Mouse (Mus musculus): ENCODE measurements around the gene Chn2. TPM values are rescaled to one million over a fixed set of nuclear protein-coding genes. Genes with fewer than 3 reads are reported as not detected.

Gene Chn2
- polyA plus RNA-seq, 1 experiment from 2014 or later: 15.3 TPM

GRCm38 (mm10) chr6:54057661-54058060 lies 18.3 kb downstream of the Chn2 start:
- Histone ChIP-seq H3K4me2 (ENCODE audit: low read depth, low read length) (no peak overlapping the region), H3K27me3 (replicated peaks; ENCODE audit: control insufficient read depth, insufficient read depth, low read length) (no peaks in the 10 kb centered on the region), H3K4me1 (ENCODE audit: control insufficient read depth, insufficient read depth, low read length) (no peaks in the 10 kb centered on the region), H3K9me3 (ENCODE audit: control insufficient read depth, low read length) (no peaks in the 10 kb centered on the region), H3K4me3 (ENCODE audit: low read depth, low read length) (no peak overlapping the region), H3K27ac (replicated peaks; ENCODE audit: low read depth, low read length) (no peak overlapping the region), H3K36me3 (ENCODE audit: control insufficient read depth, insufficient read depth, low read length) (no peaks in the 10 kb centered on the region), H3K9ac (ENCODE audit: low read depth, low read length) (no peak overlapping the region)
- ATAC-seq (ENCODE audit: low read depth): no peak
- WGBS: 77% methylated on average over 10 of the region's 10 CpGs
- DNase-seq (ENCODE audit: low spot score): no peak

- DNase-seq (ENCODE audit: low spot score): no peak
- H3K9ac ChIP-seq (ENCODE audit: low read depth, low read length): no peak overlapping the region
- H3K4me1 ChIP-seq (ENCODE audit: control insufficient read depth, insufficient read depth, low read length): no peaks in the 10 kb centered on the region
- ATAC-seq (ENCODE audit: low read depth): no peak
- no peak overlapping the region for H3K27ac ChIP-seq (replicated peaks; ENCODE audit: low read depth, low read length)
- no peak overlapping the region for H3K4me2 ChIP-seq (ENCODE audit: low read depth, low read length)
- no peaks in the 10 kb centered on the region for H3K36me3 ChIP-seq (ENCODE audit: control insufficient read depth, insufficient read depth, low read length)
- 63% methylated on average over 8 of the region's 8 CpGs for WGBS
- H3K9me3 ChIP-seq (ENCODE audit: control insufficient read depth, low read length): no peaks in the 10 kb centered on the region
- no peaks in the 10 kb centered on the region for H3K27me3 ChIP-seq (replicated peaks; ENCODE audit: control insufficient read depth, insufficient read depth, low read length)
- H3K4me3 ChIP-seq (ENCODE audit: low read depth, low read length): no peak overlapping the region
Measured at GRCm38 (mm10) chr6:54058837-54059236, 19.5 kb downstream of the Chn2 start.

GRCm38 (mm10) chr6:54060258-54060657 lies 20.9 kb downstream of the Chn2 start:
- Histone ChIP-seq H3K27ac (replicated peaks; ENCODE audit: low read depth, low read length) (no peak overlapping the region), H3K4me1 (ENCODE audit: control insufficient read depth, insufficient read depth, low read length) (no peaks in the 10 kb centered on the region), H3K27me3 (replicated peaks; ENCODE audit: control insufficient read depth, insufficient read depth, low read length) (no peaks in the 10 kb centered on the region), H3K36me3 (ENCODE audit: control insufficient read depth, insufficient read depth, low read length) (no peaks in the 10 kb centered on the region), H3K4me2 (ENCODE audit: low read depth, low read length) (no peak overlapping the region), H3K9me3 (ENCODE audit: control insufficient read depth, low read length) (no peaks in the 10 kb centered on the region), H3K9ac (ENCODE audit: low read depth, low read length) (no peak overlapping the region), H3K4me3 (ENCODE audit: low read depth, low read length) (no peak overlapping the region)
- DNase-seq (ENCODE audit: low spot score) (peak; percentile 65), ATAC-seq (ENCODE audit: low read depth) (no peak)
- WGBS: 78% methylated on average over 3 of the region's 3 CpGs

GRCm38 (mm10) chr6:54061375-54061774 lies 22.0 kb downstream of the Chn2 start:
- Histone ChIP-seq H3K4me1 (ENCODE audit: control insufficient read depth, insufficient read depth, low read length) (no peaks in the 10 kb centered on the region), H3K4me2 (ENCODE audit: low read depth, low read length) (no peak overlapping the region), H3K9ac (ENCODE audit: low read depth, low read length) (no peak overlapping the region), H3K27ac (replicated peaks; ENCODE audit: low read depth, low read length) (no peak overlapping the region), H3K9me3 (ENCODE audit: control insufficient read depth, low read length) (no peaks in the 10 kb centered on the region), H3K27me3 (replicated peaks; ENCODE audit: control insufficient read depth, insufficient read depth, low read length) (no peaks in the 10 kb centered on the region), H3K36me3 (ENCODE audit: control insufficient read depth, insufficient read depth, low read length) (no peaks in the 10 kb centered on the region), H3K4me3 (ENCODE audit: low read depth, low read length) (no peak overlapping the region)
- DNase-seq (ENCODE audit: low spot score) (no peak), ATAC-seq (ENCODE audit: low read depth) (no peak)
- WGBS: 48% methylated on average over 9 of the region's 9 CpGs

GRCm38 (mm10) chr6:54063878-54064277 lies 24.5 kb downstream of the Chn2 start:
- H3K4me2 ChIP-seq (ENCODE audit: low read depth, low read length): no peak overlapping the region
- DNase-seq (ENCODE audit: low spot score): no peak
- ATAC-seq (ENCODE audit: low read depth): no peak
- H3K4me3 ChIP-seq (ENCODE audit: low read depth, low read length): no peak overlapping the region
- H3K27ac ChIP-seq (replicated peaks; ENCODE audit: low read depth, low read length): no peak overlapping the region
- H3K27me3 ChIP-seq (replicated peaks; ENCODE audit: control insufficient read depth, insufficient read depth, low read length): no peaks in the 10 kb centered on the region
- H3K4me1 ChIP-seq (ENCODE audit: control insufficient read depth, insufficient read depth, low read length): no peaks in the 10 kb centered on the region
- H3K9ac ChIP-seq (ENCODE audit: low read depth, low read length): no peak overlapping the region
- no peaks in the 10 kb centered on the region for H3K36me3 ChIP-seq (ENCODE audit: control insufficient read depth, insufficient read depth, low read length)
- H3K9me3 ChIP-seq (ENCODE audit: control insufficient read depth, low read length): no peaks in the 10 kb centered on the region
- 61% methylated on average over 6 of the region's 6 CpGs for WGBS

GRCm38 (mm10) chr6:54067380-54067779 lies 28.0 kb downstream of the Chn2 start:
- no peak for DNase-seq (ENCODE audit: low spot score)
- no peak overlapping the region for H3K4me2 ChIP-seq (ENCODE audit: low read depth, low read length)
- H3K27ac ChIP-seq (replicated peaks; ENCODE audit: low read depth, low read length): no peak overlapping the region
- H3K9me3 ChIP-seq (ENCODE audit: control insufficient read depth, low read length): no peaks in the 10 kb centered on the region
- H3K4me1 ChIP-seq (ENCODE audit: control insufficient read depth, insufficient read depth, low read length): no peaks in the 10 kb centered on the region
- 59% methylated on average over 5 of the region's 5 CpGs for WGBS
- no peaks in the 10 kb centered on the region for H3K36me3 ChIP-seq (ENCODE audit: control insufficient read depth, insufficient read depth, low read length)
- H3K9ac ChIP-seq (ENCODE audit: low read depth, low read length): no peak overlapping the region
- no peaks in the 10 kb centered on the region for H3K27me3 ChIP-seq (replicated peaks; ENCODE audit: control insufficient read depth, insufficient read depth, low read length)
- ATAC-seq (ENCODE audit: low read depth): no peak
- H3K4me3 ChIP-seq (ENCODE audit: low read depth, low read length): no peak overlapping the region

GRCm38 (mm10) chr6:54068882-54069281 lies 29.5 kb downstream of the Chn2 start:
- no peaks in the 10 kb centered on the region for H3K27me3 ChIP-seq (replicated peaks; ENCODE audit: control insufficient read depth, insufficient read depth, low read length)
- DNase-seq (ENCODE audit: low spot score): no peak
- H3K4me1 ChIP-seq (ENCODE audit: control insufficient read depth, insufficient read depth, low read length): no peaks in the 10 kb centered on the region
- H3K9me3 ChIP-seq (ENCODE audit: control insufficient read depth, low read length): no peaks in the 10 kb centered on the region
- H3K9ac ChIP-seq (ENCODE audit: low read depth, low read length): no peak overlapping the region
- no peak overlapping the region for H3K27ac ChIP-seq (replicated peaks; ENCODE audit: low read depth, low read length)
- H3K4me2 ChIP-seq (ENCODE audit: low read depth, low read length): no peak overlapping the region
- WGBS: 56% methylated on average over 5 of the region's 5 CpGs
- H3K4me3 ChIP-seq (ENCODE audit: low read depth, low read length): no peak overlapping the region
- H3K36me3 ChIP-seq (ENCODE audit: control insufficient read depth, insufficient read depth, low read length): no peaks in the 10 kb centered on the region
- ATAC-seq (ENCODE audit: low read depth): no peak

- 59% methylated on average over 6 of the region's 6 CpGs for WGBS
- H3K4me3 ChIP-seq (ENCODE audit: low read depth, low read length): no peak overlapping the region
- no peaks in the 10 kb centered on the region for H3K9me3 ChIP-seq (ENCODE audit: control insufficient read depth, low read length)
- no peak overlapping the region for H3K27ac ChIP-seq (replicated peaks; ENCODE audit: low read depth, low read length)
- no peaks in the 10 kb centered on the region for H3K27me3 ChIP-seq (replicated peaks; ENCODE audit: control insufficient read depth, insufficient read depth, low read length)
- no peaks in the 10 kb centered on the region for H3K36me3 ChIP-seq (ENCODE audit: control insufficient read depth, insufficient read depth, low read length)
- H3K9ac ChIP-seq (ENCODE audit: low read depth, low read length): no peak overlapping the region
- DNase-seq (ENCODE audit: low spot score): no peak
- H3K4me1 ChIP-seq (ENCODE audit: control insufficient read depth, insufficient read depth, low read length): peaks cover 3% of the 10 kb centered on the region; the same call in 1 of the 2 replicates
- ATAC-seq (ENCODE audit: low read depth): no peak
- no peak overlapping the region for H3K4me2 ChIP-seq (ENCODE audit: low read depth, low read length)
Measured at GRCm38 (mm10) chr6:54070736-54071135, 31.4 kb downstream of the Chn2 start.

- peaks cover 3% of the 10 kb centered on the region; the same call in 1 of the 2 replicates for H3K4me1 ChIP-seq (ENCODE audit: control insufficient read depth, insufficient read depth, low read length)
- WGBS: 80% methylated on average over 4 of the region's 4 CpGs
- ATAC-seq (ENCODE audit: low read depth): no peak
Measured at GRCm38 (mm10) chr6:54071478-54071877, 32.1 kb downstream of the Chn2 start.

More at GRCm38 (mm10) chr6:54071478-54071877, 32.1 kb downstream of the Chn2 start:
- Histone ChIP-seq H3K36me3 (ENCODE audit: control insufficient read depth, insufficient read depth, low read length) (no peaks in the 10 kb centered on the region), H3K27me3 (replicated peaks; ENCODE audit: control insufficient read depth, insufficient read depth, low read length) (no peaks in the 10 kb centered on the region), H3K27ac (replicated peaks; ENCODE audit: low read depth, low read length) (no peak overlapping the region), H3K9me3 (ENCODE audit: control insufficient read depth, low read length) (no peaks in the 10 kb centered on the region), H3K4me2 (ENCODE audit: low read depth, low read length) (no peak overlapping the region), H3K9ac (ENCODE audit: low read depth, low read length) (no peak overlapping the region), H3K4me3 (ENCODE audit: low read depth, low read length) (no peak overlapping the region)
- DNase-seq (ENCODE audit: low spot score): no peak
